Mouse (Mus musculus): ENCODE results near the gene Armc8. TPM values are rescaled to one million over a fixed set of nuclear protein-coding genes. Genes with fewer than 3 reads are reported as not detected.
A peak's percentile ranks its signal among the peaks of the same experiment; 100 is the strongest.

The Armc8 gene
- polyA plus RNA-seq, 1 experiment from 2014 or later, result 23.4 TPM

DNA sequence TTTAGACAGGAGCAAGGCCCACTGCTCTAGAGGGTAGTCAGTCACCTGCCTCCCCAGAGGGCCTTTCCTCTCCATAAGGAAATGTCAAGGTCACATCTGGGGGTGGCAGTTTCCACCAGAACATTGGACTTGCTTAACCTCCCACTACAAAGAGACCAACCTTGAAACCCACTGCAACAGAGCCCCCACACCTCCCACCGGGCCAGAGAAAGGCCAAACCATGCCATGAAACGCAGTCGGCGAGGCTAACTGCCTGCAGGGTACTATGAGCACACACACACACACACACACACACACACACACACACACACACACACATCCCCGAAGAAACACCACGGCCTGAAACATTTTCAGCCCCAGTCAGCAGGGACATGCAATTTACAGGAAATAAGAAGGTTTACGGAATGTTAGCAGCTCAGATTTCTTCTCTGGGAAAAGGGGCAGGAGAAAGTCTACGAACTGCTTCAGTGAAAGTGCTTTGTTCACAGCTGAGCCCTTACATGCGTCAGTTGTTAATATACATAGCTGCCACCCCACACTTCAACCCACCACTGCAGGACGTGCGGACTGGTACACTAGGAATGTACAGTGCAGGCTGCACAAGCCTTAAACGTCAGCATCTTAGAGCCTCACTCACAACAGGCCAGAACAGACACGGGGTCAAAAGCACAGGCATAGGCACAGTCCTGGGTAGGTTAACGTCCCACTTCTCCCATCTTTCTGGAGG lies 133.6 kb downstream of the Armc8 start:
- Histone ChIP-seq H3K27ac (ENCODE audit: low read length) (peak overlapping the region; percentile 1), H3K4me3 (ENCODE audit: low read length) (peak overlapping the region; percentile 64), H3K4me2 (ENCODE audit: low read depth, low read length) (peak overlapping the region; percentile 94), H3K9me3 (ENCODE audit: control insufficient read depth, low read length) (no peaks in the 10 kb centered on the region), H3K9ac (ENCODE audit: low read length) (0 out of 2 replicates have a peak overlapping the region, but pooled peaks have one; percentile 25), H3K4me1 (replicated peaks; ENCODE audit: control insufficient read depth, insufficient read depth, low read length) (peaks cover 13% of the 10 kb centered on the region; the same call in 1 of the 2 replicates), H3K27me3 (ENCODE audit: control insufficient read depth, insufficient read depth, low read depth, low read length) (peaks cover 6% of the 10 kb centered on the region; the same call in 1 of the 2 replicates), H3K36me3 (ENCODE audit: control insufficient read depth, insufficient read depth, low read length) (no peaks in the 10 kb centered on the region)
- WGBS, result 32% methylated on average over 14 of the region's 14 CpGs
- ATAC-seq (ENCODE audit: low read depth), result peak; percentile 75

DNA sequence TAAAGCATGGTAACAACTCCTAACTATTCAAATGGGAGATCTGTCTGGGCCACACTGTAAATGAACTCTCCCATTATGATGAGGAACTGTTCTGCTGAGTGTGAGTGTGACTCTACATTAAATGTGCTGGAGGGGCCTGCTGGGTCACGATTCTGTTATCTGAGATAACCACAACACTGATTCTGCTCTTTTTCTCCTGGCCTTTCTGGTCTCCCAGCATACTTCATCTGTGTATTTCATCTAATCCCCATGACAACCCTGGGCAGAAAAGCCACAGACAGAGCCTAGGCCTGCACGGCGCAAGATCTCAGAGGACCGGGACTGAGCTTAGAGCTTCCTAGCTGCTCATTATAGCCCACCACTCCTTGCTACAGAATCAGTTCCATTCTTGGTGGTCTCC lies 136.2 kb downstream of the Armc8 start:
- no peak overlapping the region for H3K4me3 ChIP-seq (ENCODE audit: low read length)
- no peaks in the 10 kb centered on the region for H3K36me3 ChIP-seq (ENCODE audit: control insufficient read depth, insufficient read depth, low read length)
- no peak overlapping the region for H3K4me2 ChIP-seq (ENCODE audit: low read depth, low read length)
- ATAC-seq (ENCODE audit: low read depth), result no peak
- 79% methylated on average over 4 of the region's 4 CpGs for WGBS
- no peaks in the 10 kb centered on the region; the same call in 1 of the 2 replicates for H3K27me3 ChIP-seq (ENCODE audit: control insufficient read depth, insufficient read depth, low read depth, low read length)
- H3K9ac ChIP-seq (ENCODE audit: low read length), result no peak overlapping the region
- no peaks in the 10 kb centered on the region for H3K9me3 ChIP-seq (ENCODE audit: control insufficient read depth, low read length)
- H3K4me1 ChIP-seq (replicated peaks; ENCODE audit: control insufficient read depth, insufficient read depth, low read length), result peaks cover 13% of the 10 kb centered on the region; the same call in 1 of the 2 replicates
- H3K27ac ChIP-seq (ENCODE audit: low read length), result no peak overlapping the region

DNA sequence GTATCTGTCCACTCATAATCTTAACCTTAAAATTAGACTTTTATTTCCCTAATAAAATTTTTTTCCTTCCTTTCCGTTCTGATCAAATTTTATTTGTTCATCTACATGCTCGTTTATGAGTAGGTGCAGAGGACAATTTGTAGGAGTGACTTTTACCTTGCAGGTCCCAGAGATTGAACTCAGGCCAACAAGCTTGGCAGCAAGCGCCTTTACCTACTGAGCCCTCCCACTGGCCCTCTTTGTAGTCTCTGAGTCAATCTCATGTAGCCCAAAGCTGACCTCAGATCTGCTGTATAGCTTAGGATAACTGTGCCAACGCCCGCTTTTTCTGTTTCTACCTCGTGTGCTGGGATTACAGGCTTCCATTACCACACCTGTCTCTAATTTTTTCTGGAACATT lies 136.7 kb downstream of the Armc8 start:
- H3K4me3 ChIP-seq (ENCODE audit: low read length), result no peak overlapping the region
- no peak overlapping the region for H3K27ac ChIP-seq (ENCODE audit: low read length)
- H3K4me1 ChIP-seq (replicated peaks; ENCODE audit: control insufficient read depth, insufficient read depth, low read length), result 0 out of 2 replicates have a peak, but pooled peaks cover 8% of the 10 kb centered on the region
- H3K9ac ChIP-seq (ENCODE audit: low read length), result no peak overlapping the region
- no peaks in the 10 kb centered on the region for H3K36me3 ChIP-seq (ENCODE audit: control insufficient read depth, insufficient read depth, low read length)
- no peaks in the 10 kb centered on the region for H3K9me3 ChIP-seq (ENCODE audit: control insufficient read depth, low read length)
- H3K4me2 ChIP-seq (ENCODE audit: low read depth, low read length), result no peak overlapping the region
- WGBS, result 83% methylated on average over 6 of the region's 6 CpGs
- ATAC-seq (ENCODE audit: low read depth), result no peak
- no peaks in the 10 kb centered on the region for H3K27me3 ChIP-seq (ENCODE audit: control insufficient read depth, insufficient read depth, low read depth, low read length)

DNA sequence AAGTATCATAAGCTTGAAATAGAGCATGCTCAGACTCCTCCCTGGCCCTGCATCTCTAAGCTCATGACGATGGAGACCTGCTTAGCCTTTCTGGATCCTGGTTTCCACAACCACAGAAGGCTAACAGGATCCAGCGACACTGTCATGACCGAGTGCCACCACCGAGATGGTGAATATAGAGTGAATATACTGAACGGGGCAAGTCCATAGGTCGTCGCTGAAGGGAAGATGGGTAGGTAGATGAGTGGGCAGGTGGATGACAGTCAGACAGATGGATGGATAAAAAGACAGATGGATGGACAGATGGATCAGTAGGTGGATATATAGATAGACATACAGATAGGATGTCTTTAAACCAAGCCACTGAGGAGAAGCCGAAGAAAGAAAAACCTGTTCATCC lies 137.4 kb downstream of the Armc8 start:
- H3K4me2 ChIP-seq (ENCODE audit: low read depth, low read length), result no peak overlapping the region
- H3K27ac ChIP-seq (ENCODE audit: low read length), result no peak overlapping the region
- H3K9ac ChIP-seq (ENCODE audit: low read length), result no peak overlapping the region
- 85% methylated on average over 8 of the region's 8 CpGs for whole genome bisulfite sequencing
- H3K27me3 ChIP-seq (ENCODE audit: control insufficient read depth, insufficient read depth, low read depth, low read length), result no peaks in the 10 kb centered on the region
- H3K9me3 ChIP-seq (ENCODE audit: control insufficient read depth, low read length), result no peaks in the 10 kb centered on the region
- no peak for ATAC-seq (ENCODE audit: low read depth)
- H3K36me3 ChIP-seq (ENCODE audit: control insufficient read depth, insufficient read depth, low read length), result no peaks in the 10 kb centered on the region
- 0 out of 2 replicates have a peak, but pooled peaks cover 8% of the 10 kb centered on the region for H3K4me1 ChIP-seq (replicated peaks; ENCODE audit: control insufficient read depth, insufficient read depth, low read length)
- H3K4me3 ChIP-seq (ENCODE audit: low read length), result no peak overlapping the region

DNA sequence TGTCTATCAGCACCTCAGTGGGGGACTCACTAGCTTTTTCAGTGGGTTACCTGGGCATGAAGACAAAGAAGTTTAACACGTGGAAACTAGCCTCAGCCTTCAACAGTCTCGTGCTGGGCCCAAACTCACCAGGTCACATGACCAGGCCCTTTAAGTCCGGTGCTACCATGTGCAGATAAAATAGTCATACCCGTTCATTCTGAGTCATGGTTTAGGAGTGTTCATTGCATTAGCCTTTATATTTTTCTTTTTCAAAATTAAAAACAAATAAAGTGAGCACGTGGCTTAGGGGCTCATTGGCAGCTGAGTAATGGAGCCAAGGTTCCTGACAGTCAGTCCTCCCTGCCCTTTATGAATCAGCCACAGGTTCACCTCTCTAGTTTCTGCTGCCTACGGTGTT lies 137.9 kb downstream of the Armc8 start:
- no peak for ATAC-seq (ENCODE audit: low read depth)
- WGBS, result 70% methylated on average over 6 of the region's 6 CpGs
- H3K4me1 ChIP-seq (replicated peaks; ENCODE audit: control insufficient read depth, insufficient read depth, low read length), result 0 out of 2 replicates have a peak, but pooled peaks cover 8% of the 10 kb centered on the region

DNA sequence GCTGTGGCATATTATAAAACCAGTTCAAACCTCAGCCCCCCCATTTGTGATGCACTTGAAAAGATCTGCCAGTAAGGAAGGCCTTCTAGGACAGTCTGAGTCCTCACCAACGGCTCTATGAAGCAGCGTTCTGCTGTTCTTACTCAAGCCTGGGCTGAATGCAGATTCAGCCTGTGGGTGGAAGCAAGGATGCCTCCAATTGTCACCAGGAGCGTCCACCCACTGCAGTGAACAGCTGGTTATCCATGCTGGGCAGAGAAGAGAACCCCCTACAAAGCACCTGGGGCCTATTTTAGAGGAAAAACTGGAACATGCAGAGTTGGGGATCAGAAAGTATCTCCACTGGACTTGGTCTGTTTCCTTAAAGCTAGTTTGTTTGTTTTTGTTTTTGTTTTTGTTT lies 138.9 kb downstream of the Armc8 start:
- 0 out of 2 replicates have a peak, but pooled peaks cover 3% of the 10 kb centered on the region for H3K4me1 ChIP-seq (replicated peaks; ENCODE audit: control insufficient read depth, insufficient read depth, low read length)

More for the DNA sequence above, 137.9 kb downstream of the Armc8 start:
- H3K27me3 ChIP-seq (ENCODE audit: control insufficient read depth, insufficient read depth, low read depth, low read length), result no peaks in the 10 kb centered on the region
- no peaks in the 10 kb centered on the region for H3K9me3 ChIP-seq (ENCODE audit: control insufficient read depth, low read length)
- no peak overlapping the region for H3K9ac ChIP-seq (ENCODE audit: low read length)
- H3K27ac ChIP-seq (ENCODE audit: low read length), result no peak overlapping the region
- H3K4me3 ChIP-seq (ENCODE audit: low read length), result no peak overlapping the region
- no peaks in the 10 kb centered on the region for H3K36me3 ChIP-seq (ENCODE audit: control insufficient read depth, insufficient read depth, low read length)
- no peak overlapping the region for H3K4me2 ChIP-seq (ENCODE audit: low read depth, low read length)

DNA sequence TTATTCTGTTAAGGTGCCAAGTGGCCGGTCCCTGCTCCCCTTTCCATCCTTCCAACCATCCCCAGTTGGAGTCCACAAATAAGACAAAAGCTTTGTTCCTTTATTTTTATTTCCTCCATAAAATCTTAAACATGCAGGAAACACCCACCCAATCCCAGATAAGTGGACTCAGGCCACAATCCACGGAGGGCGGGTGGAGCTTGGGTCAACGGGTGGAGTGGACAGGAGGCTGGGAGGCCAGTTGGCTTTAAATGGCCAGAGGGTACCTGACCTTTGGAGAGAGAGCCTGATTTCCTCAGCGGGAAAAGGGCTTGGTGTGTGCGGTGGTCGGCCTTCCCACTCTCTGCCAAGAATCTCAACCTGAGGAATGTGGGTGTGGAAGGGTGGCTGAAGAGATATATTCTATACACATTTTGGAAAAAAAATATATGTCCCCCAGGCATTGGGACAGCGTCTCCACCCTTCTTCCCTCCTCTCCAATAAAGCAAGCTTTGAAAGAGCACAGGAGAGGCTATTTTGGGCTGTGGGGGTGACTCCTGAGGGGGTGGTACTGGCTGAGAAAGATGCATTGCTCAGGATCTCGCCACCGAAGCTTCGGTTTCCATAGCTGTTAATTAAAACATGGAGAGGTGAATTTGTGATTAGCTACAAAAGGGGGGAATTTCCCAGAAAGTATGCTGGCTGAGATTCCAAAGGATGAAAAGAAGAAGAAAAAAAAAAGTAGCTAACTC lies 139.9 kb downstream of the Armc8 start:
- no peak overlapping the region for H3K9ac ChIP-seq (ENCODE audit: low read length)
- ATAC-seq (ENCODE audit: low read depth), result no peak
- WGBS, result 66% methylated on average over 11 of the region's 11 CpGs

More for the DNA sequence above, 138.9 kb downstream of the Armc8 start:
- WGBS, result 82% methylated on average over 3 of the region's 3 CpGs
- Histone ChIP-seq H3K9ac (ENCODE audit: low read length) (no peak overlapping the region), H3K27me3 (ENCODE audit: control insufficient read depth, insufficient read depth, low read depth, low read length) (no peaks in the 10 kb centered on the region), H3K4me2 (ENCODE audit: low read depth, low read length) (no peak overlapping the region), H3K27ac (ENCODE audit: low read length) (no peak overlapping the region), H3K4me3 (ENCODE audit: low read length) (no peak overlapping the region), H3K9me3 (ENCODE audit: control insufficient read depth, low read length) (no peaks in the 10 kb centered on the region), H3K36me3 (ENCODE audit: control insufficient read depth, insufficient read depth, low read length) (no peaks in the 10 kb centered on the region)
- ATAC-seq (ENCODE audit: low read depth), result no peak

More for the DNA sequence above, 139.9 kb downstream of the Armc8 start:
- Histone ChIP-seq H3K27ac (ENCODE audit: low read length) (no peak overlapping the region), H3K4me3 (ENCODE audit: low read length) (no peak overlapping the region), H3K4me2 (ENCODE audit: low read depth, low read length) (no peak overlapping the region), H3K27me3 (ENCODE audit: control insufficient read depth, insufficient read depth, low read depth, low read length) (no peaks in the 10 kb centered on the region), H3K36me3 (ENCODE audit: control insufficient read depth, insufficient read depth, low read length) (no peaks in the 10 kb centered on the region), H3K4me1 (replicated peaks; ENCODE audit: control insufficient read depth, insufficient read depth, low read length) (peaks cover 5% of the 10 kb centered on the region; the same call in 1 of the 2 replicates), H3K9me3 (ENCODE audit: control insufficient read depth, low read length) (no peaks in the 10 kb centered on the region)
